Mouse (Mus musculus): ENCODE results near the gene Sulf2. TPM values are rescaled to one million over a fixed set of nuclear protein-coding genes. Genes with fewer than 3 reads are reported as not detected.
A peak's percentile ranks its signal among the peaks of the same experiment; 100 is the strongest.

Sulf2 gene
- polyA plus RNA-seq, 1 experiment from 2014 or later, result 73.4 TPM

DNA sequence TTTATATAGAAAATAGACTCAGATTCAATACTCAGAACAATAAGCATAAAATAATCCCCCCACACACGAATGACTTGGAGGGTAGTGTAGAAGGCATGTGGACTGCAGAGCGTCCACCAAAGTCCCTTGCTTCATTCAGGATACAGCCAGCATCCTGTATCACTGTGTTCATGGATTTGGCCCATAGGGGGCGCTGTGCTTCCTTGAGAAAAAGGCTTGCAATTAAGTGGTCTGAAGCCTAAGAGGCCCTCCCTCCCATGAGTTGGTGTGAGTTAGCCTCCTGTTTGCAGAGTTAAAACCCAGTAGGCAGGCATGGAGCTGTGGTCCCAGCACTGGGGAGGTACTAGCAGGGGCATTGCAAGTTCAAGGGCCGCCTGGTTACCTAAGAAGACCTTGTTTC is 47.1 kb downstream of the Sulf2 start:
- H3K27ac ChIP-seq, result no peak overlapping the region
- H3K27me3 ChIP-seq, result no peaks in the 10 kb centered on the region
- no peak overlapping the region for H3K9ac ChIP-seq (replicated peaks)
- no peak for ATAC-seq
- H3K4me3 ChIP-seq (replicated peaks), result no peak overlapping the region
- H3K4me1 ChIP-seq (replicated peaks), result peaks cover 35% of the 10 kb centered on the region
- no peaks in the 10 kb centered on the region for H3K9me3 ChIP-seq
- 0 out of 2 replicates have a peak, but pooled peaks cover 5% of the 10 kb centered on the region for H3K36me3 ChIP-seq
- WGBS, result 24% methylated on average over 4 of the region's 4 CpGs
- no peak overlapping the region for H3K4me2 ChIP-seq (replicated peaks)

DNA sequence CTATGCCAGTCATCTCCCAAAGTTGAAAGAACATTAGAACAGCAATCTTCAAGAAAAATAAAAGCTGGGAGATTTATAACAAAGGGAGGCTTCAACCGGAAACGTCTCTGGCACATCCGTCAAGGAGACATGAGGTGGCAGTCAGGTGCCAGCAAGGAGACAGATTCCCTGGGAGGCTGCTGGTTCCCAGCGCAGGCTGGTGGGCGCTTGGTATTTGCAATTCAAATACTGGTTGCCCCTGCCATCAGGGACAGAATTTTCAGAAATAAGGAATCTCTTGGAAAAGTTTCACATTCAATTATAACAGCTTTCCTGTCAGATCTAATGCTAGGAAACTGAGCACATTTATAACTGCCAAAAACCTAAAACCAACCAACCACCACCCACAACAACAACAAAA is 47.6 kb downstream of the Sulf2 start:
- Histone ChIP-seq H3K27ac (no peak overlapping the region), H3K9me3 (no peaks in the 10 kb centered on the region), H3K4me2 (replicated peaks) (no peak overlapping the region), H3K4me3 (replicated peaks) (no peak overlapping the region), H3K4me1 (replicated peaks) (peaks cover 38% of the 10 kb centered on the region), H3K27me3 (no peaks in the 10 kb centered on the region), H3K36me3 (0 out of 2 replicates have a peak, but pooled peaks cover 1% of the 10 kb centered on the region), H3K9ac (replicated peaks) (no peak overlapping the region)
- no peak for ATAC-seq
- WGBS, result 71% methylated on average over 5 of the region's 5 CpGs

DNA sequence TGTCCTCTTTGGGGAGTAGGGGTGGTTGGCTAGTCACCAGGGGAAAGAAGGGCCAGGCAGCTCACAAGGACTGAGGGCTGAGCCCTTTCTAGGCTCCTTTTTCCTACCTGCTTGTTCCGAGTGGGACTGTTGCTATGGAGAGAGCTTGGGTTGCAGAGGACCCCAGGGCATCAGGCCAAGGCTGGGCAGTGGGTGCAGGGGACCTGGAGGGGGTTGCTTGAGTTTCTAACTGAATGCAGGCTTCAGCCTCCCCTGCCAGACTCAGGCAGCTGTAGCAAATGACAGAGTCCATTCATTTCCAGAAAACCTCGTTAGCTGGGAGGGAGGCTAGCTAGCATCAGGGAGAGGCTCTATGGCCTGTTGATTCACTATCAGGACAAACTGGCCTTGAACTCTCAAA is 48.8 kb downstream of the Sulf2 start:
- peaks cover 27% of the 10 kb centered on the region for H3K4me1 ChIP-seq (replicated peaks)
- no peaks in the 10 kb centered on the region for H3K27me3 ChIP-seq
- ATAC-seq, result no peak
- H3K9ac ChIP-seq (replicated peaks), result no peak overlapping the region
- no peaks in the 10 kb centered on the region for H3K36me3 ChIP-seq
- no peak overlapping the region for H3K4me3 ChIP-seq (replicated peaks)
- H3K9me3 ChIP-seq, result no peaks in the 10 kb centered on the region
- H3K27ac ChIP-seq, result no peak overlapping the region
- WGBS, result 59% methylated on average over 2 of the region's 2 CpGs
- no peak overlapping the region for H3K4me2 ChIP-seq (replicated peaks)

DNA sequence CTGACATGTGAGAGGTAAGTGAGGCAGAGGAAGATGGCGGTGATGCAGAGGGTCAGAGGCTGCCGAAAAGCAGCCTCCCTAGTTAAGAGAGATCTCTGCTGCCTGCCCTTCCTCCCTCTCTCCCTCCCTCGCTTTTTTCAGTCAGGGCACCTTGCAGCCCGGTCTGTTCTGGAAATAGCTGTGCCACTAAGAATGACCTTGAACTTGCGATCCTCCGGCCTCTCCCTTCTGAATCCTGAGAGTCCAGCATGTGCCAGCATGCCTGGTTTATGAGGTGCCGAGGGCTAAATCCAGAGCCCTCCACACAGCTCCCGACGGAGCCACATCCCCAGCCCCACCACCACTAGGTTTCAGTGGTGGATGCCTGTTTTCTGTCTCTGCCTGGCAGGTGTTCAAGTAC is 49.6 kb downstream of the Sulf2 start:
- Histone ChIP-seq H3K4me2 (replicated peaks) (no peak overlapping the region), H3K36me3 (no peaks in the 10 kb centered on the region), H3K4me1 (replicated peaks) (peaks cover 27% of the 10 kb centered on the region), H3K27ac (no peak overlapping the region), H3K9me3 (no peaks in the 10 kb centered on the region), H3K27me3 (no peaks in the 10 kb centered on the region), H3K9ac (replicated peaks) (no peak overlapping the region), H3K4me3 (replicated peaks) (no peak overlapping the region)
- no peak for ATAC-seq
- 91% methylated on average over 9 of the region's 9 CpGs for WGBS

DNA sequence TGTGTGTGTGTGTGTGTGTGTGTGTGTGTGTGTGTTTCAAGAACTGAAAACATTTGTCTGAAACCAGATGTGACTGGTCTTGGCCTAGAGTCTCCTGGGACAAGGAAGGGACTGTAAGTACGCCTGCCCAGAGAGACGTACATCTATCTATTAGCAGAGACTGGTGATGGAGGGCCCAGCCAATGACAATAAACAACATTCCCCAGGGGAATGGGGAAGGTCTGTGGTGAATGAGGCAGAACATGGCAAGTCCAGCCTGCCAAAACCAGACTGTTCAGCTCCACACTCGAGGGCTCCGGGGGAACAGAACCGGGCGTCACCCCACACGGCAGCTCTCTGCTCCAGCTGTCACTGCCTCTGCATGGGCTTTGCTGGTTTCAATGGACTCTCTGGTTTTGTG is 52.6 kb downstream of the Sulf2 start:
- peak overlapping the region; percentile 37; the same call in 1 of the 2 replicates for H3K27ac ChIP-seq
- no peaks in the 10 kb centered on the region for H3K27me3 ChIP-seq
- 79% methylated on average over 7 of the region's 7 CpGs for WGBS
- peaks cover 33% of the 10 kb centered on the region for H3K4me1 ChIP-seq (replicated peaks)
- no peak overlapping the region for H3K4me2 ChIP-seq (replicated peaks)
- ATAC-seq, result no peak
- no peak overlapping the region for H3K4me3 ChIP-seq (replicated peaks)
- H3K9ac ChIP-seq (replicated peaks), result no peak overlapping the region
- H3K9me3 ChIP-seq, result no peaks in the 10 kb centered on the region
- H3K36me3 ChIP-seq, result no peaks in the 10 kb centered on the region

DNA sequence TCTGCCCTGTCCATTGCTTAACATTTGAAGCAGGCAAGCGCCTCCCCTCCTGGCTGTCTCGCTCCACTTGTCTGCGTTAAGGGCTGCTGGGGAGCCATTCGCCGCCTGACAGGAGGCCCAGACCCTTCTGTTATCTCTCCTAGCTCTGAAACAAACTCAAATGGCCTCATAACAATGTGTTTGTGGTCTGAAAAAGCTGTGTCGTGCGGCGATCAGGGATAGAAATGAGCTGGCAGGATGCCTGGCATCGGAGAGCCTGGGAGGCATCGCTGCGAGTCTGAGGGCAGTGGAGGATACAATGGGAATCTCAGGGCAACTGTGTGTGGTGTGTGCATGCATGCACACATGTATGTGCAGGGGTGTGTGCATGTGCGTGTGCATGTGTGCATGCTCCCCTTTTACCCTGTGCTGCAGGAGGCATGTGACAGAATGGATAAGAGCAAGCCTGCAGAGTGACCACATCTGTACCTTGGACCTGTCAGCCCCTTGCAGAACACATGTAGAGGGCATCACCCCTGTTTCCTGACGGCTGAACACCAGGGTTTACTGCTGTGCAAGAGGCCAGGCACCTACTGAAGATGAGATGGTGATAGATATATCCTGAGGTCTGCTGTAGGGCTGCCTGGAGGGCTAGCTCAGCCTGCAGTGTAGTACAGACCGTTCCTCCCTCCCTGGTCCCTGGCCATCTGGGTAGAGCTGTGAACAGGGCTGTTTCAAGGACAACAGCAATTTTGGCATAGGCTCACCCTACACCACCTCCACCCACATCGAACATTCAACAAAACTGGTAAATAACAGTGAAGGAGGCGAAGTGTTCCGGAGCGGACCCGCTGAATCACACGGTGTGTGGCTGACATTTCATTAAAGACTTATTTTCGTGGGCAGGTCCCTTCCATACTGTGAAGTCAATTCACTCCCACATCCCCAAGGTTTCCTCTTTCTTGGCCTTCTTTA is 54.9 kb downstream of the Sulf2 start:
- 78% methylated on average over 21 of the region's 21 CpGs for WGBS

DNA sequence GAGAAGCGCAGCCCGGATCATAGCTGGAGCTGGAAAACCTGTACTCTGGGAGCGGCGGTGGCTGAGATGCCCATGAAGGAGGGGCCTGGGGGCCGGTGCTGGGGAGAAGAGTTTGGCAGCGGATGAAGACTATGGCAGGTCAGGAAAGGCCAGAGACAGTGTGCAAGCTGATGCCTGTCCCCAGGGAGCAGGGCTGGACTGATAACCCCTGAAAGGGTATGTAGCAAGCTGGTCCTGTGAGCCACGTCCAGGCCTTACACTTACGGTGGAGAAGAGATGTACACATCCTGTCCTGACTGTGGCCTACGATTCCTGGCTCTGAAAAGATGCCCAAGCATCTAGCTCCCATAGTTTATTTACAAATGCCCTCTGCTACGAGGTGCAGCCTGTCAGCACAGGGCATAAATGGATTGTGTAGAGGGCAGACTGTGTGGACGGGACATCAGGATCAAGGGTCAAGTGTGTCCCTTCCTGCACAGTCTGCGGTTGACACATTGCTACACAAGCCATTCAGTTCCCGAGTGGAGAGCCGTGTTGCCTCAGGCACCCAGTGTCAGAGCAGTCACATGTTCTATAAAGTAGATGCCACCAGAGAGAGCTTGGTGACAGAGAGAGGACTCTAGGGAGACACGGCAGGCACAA is 57.0 kb downstream of the Sulf2 start:
- peaks cover 19% of the 10 kb centered on the region for H3K4me1 ChIP-seq (replicated peaks)
- no peak overlapping the region; the same call in 1 of the 2 replicates for H3K27ac ChIP-seq
- peaks cover 15% of the 10 kb centered on the region for H3K36me3 ChIP-seq
- no peak overlapping the region; the same call in 1 of the 2 replicates for H3K9ac ChIP-seq (replicated peaks)
- no peak overlapping the region for H3K4me3 ChIP-seq (replicated peaks)
- no peak for ATAC-seq
- 77% methylated on average over 15 of the region's 15 CpGs for WGBS
- no peak overlapping the region for H3K4me2 ChIP-seq (replicated peaks)
- H3K27me3 ChIP-seq, result no peaks in the 10 kb centered on the region
- H3K9me3 ChIP-seq, result no peaks in the 10 kb centered on the region

More for the DNA sequence above, 54.9 kb downstream of the Sulf2 start:
- no peaks in the 10 kb centered on the region for H3K36me3 ChIP-seq
- H3K27me3 ChIP-seq, result no peaks in the 10 kb centered on the region
- H3K4me3 ChIP-seq (replicated peaks), result no peak overlapping the region
- 0 out of 2 replicates have a peak, but pooled peaks have one; percentile 34 for ATAC-seq
- H3K4me2 ChIP-seq (replicated peaks), result no peak overlapping the region
- no peaks in the 10 kb centered on the region for H3K9me3 ChIP-seq
- 0 out of 2 replicates have a peak overlapping the region, but pooled peaks have one; percentile 15 for H3K9ac ChIP-seq (replicated peaks)
- peak overlapping the region; percentile 48; the same call in 1 of the 2 replicates for H3K27ac ChIP-seq
- H3K4me1 ChIP-seq (replicated peaks), result peaks cover 26% of the 10 kb centered on the region

DNA sequence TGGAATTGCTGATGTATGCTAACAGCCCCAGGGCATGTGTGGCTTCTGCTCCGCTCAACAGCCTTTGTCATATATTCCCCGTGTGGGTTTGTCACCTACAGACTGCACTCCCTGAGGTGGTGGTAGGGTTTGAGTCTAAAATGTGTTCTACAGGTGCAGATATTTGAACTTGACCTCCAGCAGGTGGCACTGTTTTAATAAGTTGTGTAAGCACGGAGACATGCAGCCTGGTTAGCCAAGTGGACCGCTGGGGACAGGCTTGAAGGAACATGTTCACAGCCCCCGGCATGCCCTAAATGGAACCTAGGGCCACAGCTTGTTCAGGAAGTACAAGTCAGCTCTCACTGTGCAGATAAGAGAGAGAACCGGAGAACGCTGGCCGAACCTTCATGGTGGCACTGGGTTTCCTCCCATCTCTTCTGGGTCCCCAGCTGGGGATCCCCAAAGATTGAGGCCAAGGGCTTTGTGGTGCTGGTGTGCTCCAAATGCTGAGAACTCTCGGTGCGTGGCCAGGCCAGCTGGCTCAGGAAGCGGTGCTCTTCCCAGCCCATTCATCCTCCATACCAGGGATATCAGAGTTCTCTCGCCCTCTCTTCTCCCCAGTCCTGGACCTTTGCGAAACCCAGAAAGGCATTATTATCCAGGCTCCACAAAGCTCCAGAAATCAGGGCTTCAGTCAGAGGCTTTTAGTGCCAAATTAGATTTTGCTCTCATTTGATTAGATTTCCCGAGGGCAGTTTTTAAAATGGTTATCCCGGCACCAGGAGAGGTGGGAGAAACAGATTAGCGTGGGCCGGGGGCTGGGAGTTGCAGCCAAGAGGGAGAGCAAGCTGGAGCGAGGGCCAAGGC is 57.8 kb downstream of the Sulf2 start:
- H3K27ac ChIP-seq, result peak overlapping the region; percentile 45; the same call in 1 of the 2 replicates
- no peak overlapping the region; the same call in 1 of the 2 replicates for H3K9ac ChIP-seq (replicated peaks)
- no peaks in the 10 kb centered on the region for H3K27me3 ChIP-seq
- H3K4me3 ChIP-seq (replicated peaks), result no peak overlapping the region
- H3K4me1 ChIP-seq (replicated peaks), result peaks cover 13% of the 10 kb centered on the region
- peaks cover 23% of the 10 kb centered on the region for H3K36me3 ChIP-seq
- 73% methylated on average over 18 of the region's 18 CpGs for WGBS
- no peak for ATAC-seq
- H3K4me2 ChIP-seq (replicated peaks), result no peak overlapping the region
- no peaks in the 10 kb centered on the region for H3K9me3 ChIP-seq

DNA sequence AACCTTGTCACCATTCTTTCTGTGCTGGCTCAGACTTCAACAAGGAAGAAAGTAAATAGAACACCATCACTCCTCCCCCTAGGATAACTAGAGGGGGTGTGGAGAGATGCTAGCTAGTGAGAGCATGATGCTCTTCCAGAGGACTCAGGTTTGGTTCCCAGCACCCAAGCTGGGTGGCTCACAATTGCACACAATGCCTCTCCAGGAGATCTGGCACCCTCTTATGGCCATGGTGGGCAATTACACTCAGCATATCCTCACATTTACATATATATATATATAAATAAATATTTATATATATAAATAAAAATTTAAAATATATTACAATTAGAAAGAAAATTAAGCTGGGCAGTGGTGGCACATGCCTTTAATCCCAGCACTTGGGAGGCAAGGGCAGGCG is 58.6 kb downstream of the Sulf2 start:
- Histone ChIP-seq H3K9ac (replicated peaks) (no peak overlapping the region), H3K27me3 (no peaks in the 10 kb centered on the region), H3K4me3 (replicated peaks) (no peak overlapping the region), H3K4me1 (replicated peaks) (peaks cover 13% of the 10 kb centered on the region), H3K4me2 (replicated peaks) (no peak overlapping the region), H3K27ac (no peak overlapping the region), H3K36me3 (peaks cover 29% of the 10 kb centered on the region), H3K9me3 (no peaks in the 10 kb centered on the region)
- WGBS, result 96% methylated on average over 1 of the region's 1 CpGs
- no peak for ATAC-seq

DNA sequence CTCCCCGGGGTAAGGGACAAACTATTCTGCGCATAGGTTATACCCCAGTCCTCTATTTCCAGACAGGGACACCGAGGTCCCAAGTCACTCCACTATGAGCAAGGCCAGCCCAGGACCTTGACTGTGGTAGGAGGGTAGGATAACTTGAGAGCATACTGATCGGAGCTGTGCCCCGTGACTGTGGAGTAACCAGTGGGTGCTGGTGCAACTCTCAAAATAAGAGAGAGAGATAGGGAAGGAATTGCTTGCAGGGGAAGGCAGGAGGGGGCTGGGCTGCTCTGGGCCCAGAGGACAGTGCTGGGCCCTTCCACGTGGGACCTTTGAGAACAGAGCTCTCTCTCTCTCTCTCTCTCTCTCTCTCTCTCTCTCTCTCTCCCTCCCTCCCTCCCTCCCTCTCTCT is 59.2 kb downstream of the Sulf2 start:
- WGBS, result 89% methylated on average over 6 of the region's 6 CpGs
- no peaks in the 10 kb centered on the region for H3K27me3 ChIP-seq
- H3K36me3 ChIP-seq, result peaks cover 33% of the 10 kb centered on the region
- no peak for ATAC-seq
- no peak overlapping the region for H3K27ac ChIP-seq
- H3K4me1 ChIP-seq (replicated peaks), result peaks cover 13% of the 10 kb centered on the region
- H3K9me3 ChIP-seq, result no peaks in the 10 kb centered on the region
- H3K4me2 ChIP-seq (replicated peaks), result no peak overlapping the region
- no peak overlapping the region for H3K9ac ChIP-seq (replicated peaks)
- H3K4me3 ChIP-seq (replicated peaks), result no peak overlapping the region

DNA sequence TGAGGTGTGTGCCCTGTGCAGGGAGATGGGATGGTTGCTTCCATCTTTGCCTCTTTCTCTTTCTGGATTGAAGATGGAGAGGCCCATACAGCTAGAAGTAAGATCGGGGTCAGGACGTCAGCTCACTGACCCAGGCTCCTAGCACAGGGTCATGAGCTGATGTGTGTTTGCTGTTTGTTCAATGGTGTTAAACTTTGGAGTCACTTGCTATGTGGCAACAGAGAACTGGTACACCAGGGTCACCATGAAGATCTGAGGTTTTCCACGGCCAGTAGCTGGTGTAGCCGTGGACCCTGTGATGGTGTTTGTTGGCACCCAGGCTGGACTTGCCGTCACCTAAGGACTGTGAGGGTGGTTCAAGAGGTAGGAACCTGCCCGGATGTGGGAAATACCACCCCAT is 63.1 kb downstream of the Sulf2 start:
- 98% methylated on average over 6 of the region's 6 CpGs for WGBS
- H3K27ac ChIP-seq, result no peak overlapping the region
- no peaks in the 10 kb centered on the region for H3K27me3 ChIP-seq
- H3K9ac ChIP-seq (replicated peaks), result no peak overlapping the region
- no peaks in the 10 kb centered on the region for H3K9me3 ChIP-seq
- H3K4me1 ChIP-seq (replicated peaks), result peaks cover 7% of the 10 kb centered on the region
- H3K4me3 ChIP-seq (replicated peaks), result no peak overlapping the region
- H3K36me3 ChIP-seq, result peaks cover 35% of the 10 kb centered on the region
- ATAC-seq, result no peak
- no peak overlapping the region for H3K4me2 ChIP-seq (replicated peaks)

Measured in midbrain, embryonic 13.5 days (tissue).